Comparison of ENCODE assay signal across 8 mouse cellular contexts in genomic region chr4:151058634-151059033, GRCm38 (mm10). TPM values are rescaled to one million over a fixed set of nuclear protein-coding genes. Genes with fewer than 3 reads are reported as not detected.
DNase-seq lines count a peak whose midpoint lies in the region; ATAC-seq and TF ChIP-seq lines count a peak whose summit lies in the region.
"Had no signal": no experiment of that assay in that cellular context is flagged by ENCODE, and none has a peak within 500 bp of the region (broad histone marks: within the 10 kb centered on the region; RNA-seq: fewer than 3 reads in every experiment).

No protein-coding gene starts in this region.

- no peak overlapping the region for H3K4me3 ChIP-seq in kidney, postnatal 0 days (replicated peaks; ENCODE audit: low read depth, low read length)
- peak overlapping the region; percentile 96 for H3K4me3 ChIP-seq in forebrain, embryonic 10.5 days
- H3K4me3 ChIP-seq in intestine, postnatal 0 days (ENCODE audit: low read depth, low read length) = no peak overlapping the region; the same call in 1 of the 2 replicates
- H3K4me3 ChIP-seq in neural tube, embryonic 13.5 days = peak overlapping the region; percentile 91; the same call in 1 of the 2 replicates

- H3K9me3 ChIP-seq in kidney, postnatal 0 days (replicated peaks; ENCODE audit: low read length) = no peaks in the 10 kb centered on the region
- peaks cover 10% of the 10 kb centered on the region; the same call in 1 of the 2 replicates for H3K9me3 ChIP-seq in forebrain, embryonic 10.5 days
- no peaks in the 10 kb centered on the region for H3K9me3 ChIP-seq in intestine, postnatal 0 days (ENCODE audit: control insufficient read depth)
- no peaks in the 10 kb centered on the region for H3K9me3 ChIP-seq in neural tube, embryonic 13.5 days

- peak overlapping the region; percentile 53 for H3K4me2 ChIP-seq in kidney, postnatal 0 days (ENCODE audit: low read length)
- H3K4me2 ChIP-seq in intestine, postnatal 0 days (replicated peaks; ENCODE audit: low read depth) = peak overlapping the region; percentile 77
- H3K4me2 ChIP-seq in neural tube, embryonic 13.5 days = peak overlapping the region; percentile 55

- 84% methylated on average over 4 of the region's 4 CpGs for WGBS in kidney, postnatal 0 days
- 82% methylated on average over 4 of the region's 4 CpGs for WGBS in forebrain, embryonic 10.5 days
- 75% methylated on average over 4 of the region's 4 CpGs for WGBS in intestine, postnatal 0 days
- 79% methylated on average over 4 of the region's 4 CpGs for WGBS in neural tube, embryonic 13.5 days

- no peak overlapping the region for H3K9ac ChIP-seq in kidney, postnatal 0 days (ENCODE audit: low read depth, low read length)
- no peak overlapping the region for H3K9ac ChIP-seq in intestine, postnatal 0 days (ENCODE audit: low read depth, low read length)
- H3K9ac ChIP-seq in neural tube, embryonic 13.5 days = peak overlapping the region; percentile 66

- H3K27me3 ChIP-seq in kidney, postnatal 0 days (ENCODE audit: insufficient read depth, low read length) = no peaks in the 10 kb centered on the region
- no peaks in the 10 kb centered on the region for H3K27me3 ChIP-seq in forebrain, embryonic 10.5 days (ENCODE audit: poor library complexity, severe bottlenecking)
- no peaks in the 10 kb centered on the region for H3K27me3 ChIP-seq in intestine, postnatal 0 days (replicated peaks; ENCODE audit: control insufficient read depth, insufficient read depth, low read length)
- no peaks in the 10 kb centered on the region for H3K27me3 ChIP-seq in neural tube, embryonic 13.5 days

- no peaks in the 10 kb centered on the region; the same call in 1 of the 2 replicates for H3K36me3 ChIP-seq in kidney, postnatal 0 days (ENCODE audit: insufficient read depth, low read length)
- H3K36me3 ChIP-seq in forebrain, embryonic 10.5 days (replicated peaks) = peaks cover 53% of the 10 kb centered on the region
- peaks cover 12% of the 10 kb centered on the region; the same call in 1 of the 2 replicates for H3K36me3 ChIP-seq in intestine, postnatal 0 days (ENCODE audit: control insufficient read depth, insufficient read depth)
- peaks cover 44% of the 10 kb centered on the region for H3K36me3 ChIP-seq in neural tube, embryonic 13.5 days

- ATAC-seq in kidney, postnatal 0 days (replicated peaks; ENCODE audit: low FRiP score, low read depth) = no peak
- ATAC-seq in intestine, postnatal 0 days = no peak
- no peak for ATAC-seq in neural tube, embryonic 13.5 days (ENCODE audit: low read depth)

- peak overlapping the region; percentile 81; the same call in 1 of the 2 replicates for H3K27ac ChIP-seq in kidney, postnatal 0 days
- peak overlapping the region; percentile 95; the same call in 1 of the 2 replicates for H3K27ac ChIP-seq in forebrain, embryonic 10.5 days
- H3K27ac ChIP-seq in intestine, postnatal 0 days (ENCODE audit: low read depth, low read length) = no peak overlapping the region
- peak overlapping the region; percentile 83 for H3K27ac ChIP-seq in neural tube, embryonic 13.5 days (replicated peaks)

- 0 out of 2 replicates have a peak, but pooled peaks cover 3% of the 10 kb centered on the region for H3K4me1 ChIP-seq in kidney, postnatal 0 days (replicated peaks; ENCODE audit: insufficient read depth, low read length)
- peaks cover 25% of the 10 kb centered on the region for H3K4me1 ChIP-seq in forebrain, embryonic 10.5 days
- H3K4me1 ChIP-seq in intestine, postnatal 0 days (replicated peaks; ENCODE audit: control insufficient read depth, insufficient read depth, low read length) = no peaks in the 10 kb centered on the region
- H3K4me1 ChIP-seq in neural tube, embryonic 13.5 days (replicated peaks) = peaks cover 26% of the 10 kb centered on the region

- no peak for DNase-seq in kidney, postnatal 0 days (ENCODE audit: low spot score)
- DNase-seq in kidney, adult 18-20 months = no peak
- no peak for DNase-seq in forebrain, embryonic 10.5 days (ENCODE audit: extremely low spot score, low spot score)
- no peak for DNase-seq in right cerebral cortex, postnatal 36 days (ENCODE audit: low spot score in 2 of 2)
- no peak for DNase-seq in frontal cortex, postnatal 25 days (ENCODE audit: low spot score in 2 of 2)

- no peak for TF ChIP-seq CTCF in kidney, postnatal 0 days (IDR thresholded peaks at IDR 0.05; ENCODE audit: low read depth)
- no peak for TF ChIP-seq CTCF in intestine, postnatal 0 days (IDR thresholded peaks at IDR 0.05; ENCODE audit: low read depth)

RNA-seq across cellular contexts. Expression of gene Vamp3, which starts 0.9 kb away (rescaled TPM):
- polyA plus RNA-seq in kidney, postnatal 0 days (2015; fragmentation: Nextera tagmentation; extraction: Ambion mirVana) = 92.2 and 99.7 TPM in 2 replicates
- polyA plus RNA-seq in forebrain, embryonic 10.5 days (2016; fragmentation: Nextera tagmentation; extraction: Ambion mirVana) = 123 and 124 TPM in 2 replicates
- polyA plus RNA-seq in intestine, postnatal 0 days (2015; fragmentation: Nextera tagmentation; extraction: Ambion mirVana) = 104 and 109 TPM in 2 replicates
- polyA plus RNA-seq in neural tube, embryonic 13.5 days (2015; fragmentation: Nextera tagmentation; extraction: Ambion mirVana) = 55.6 and 69.1 TPM in 2 replicates

RNA-seq across cellular contexts. Expression of gene Per3, which starts 14.2 kb away (rescaled TPM):
- 6.0 and 6.7 TPM in 2 replicates for polyA plus RNA-seq in kidney, postnatal 0 days (2015; fragmentation: Nextera tagmentation; extraction: Ambion mirVana)
- 6.1 and 6.5 TPM in 2 replicates for polyA plus RNA-seq in forebrain, embryonic 10.5 days (2016; fragmentation: Nextera tagmentation; extraction: Ambion mirVana)
- 2.1 and 3.5 TPM in 2 replicates for polyA plus RNA-seq in intestine, postnatal 0 days (2015; fragmentation: Nextera tagmentation; extraction: Ambion mirVana)
- polyA plus RNA-seq in neural tube, embryonic 13.5 days (2015; fragmentation: Nextera tagmentation; extraction: Ambion mirVana) = 3.7 and 3.9 TPM in 2 replicates

RNA-seq across cellular contexts. Expression of gene Gm13090, which starts 30.7 kb away (rescaled TPM):
- 0.32 TPM in 1 of 2 replicates, not detected in the other for polyA plus RNA-seq in kidney, postnatal 0 days (2015; fragmentation: Nextera tagmentation; extraction: Ambion mirVana)
- not detected in 2 replicates for polyA plus RNA-seq in forebrain, embryonic 10.5 days (2016; fragmentation: Nextera tagmentation; extraction: Ambion mirVana)
- not detected in 2 replicates for polyA plus RNA-seq in intestine, postnatal 0 days (2015; fragmentation: Nextera tagmentation; extraction: Ambion mirVana)
- polyA plus RNA-seq in neural tube, embryonic 13.5 days (2015; fragmentation: Nextera tagmentation; extraction: Ambion mirVana) = 0.36 TPM in 1 of 2 replicates, not detected in the other
- polyA plus RNA-seq: spleen, adult 2 months had no signal

Comparison
In these comparisons a context has a peak if more than half of its experiments do, and no peak if none do; other contexts are left out.
1. H3K4me3 ChIP-seq: peak in forebrain, embryonic 10.5 days (single experiment) and neural tube, embryonic 13.5 days (single experiment); none in kidney, postnatal 0 days (single experiment) and intestine, postnatal 0 days (single experiment).
2. Peak in every context shown above with its lines, with median percentiles within 50 percentile points of each other: H3K4me2 ChIP-seq.